Mouse (Mus musculus) myocyte (in vitro differentiated cells): ENCODE data around the gene Usp54.

Experiments
- E2F4 ChIP-seq: IDR thresholded peaks from one replicate; pipeline ENCODE4 v1.6.1; 2011; ENCODE audit warnings: mild to moderate bottlenecking, control low read depth, moderate library complexity; ENCODE audit not compliant: insufficient read depth
- MAX ChIP-seq: IDR thresholded peaks from one replicate; pipeline ENCODE4 v1.6.1; 2011; ENCODE audit warnings: low read depth, mild to moderate bottlenecking, control low read depth
- POLR2A ChIP-seq: IDR thresholded peaks from one replicate; pipeline ENCODE4 v1.6.1; 2011; ENCODE audit warnings: low read depth, mild to moderate bottlenecking, control low read depth, moderate library complexity; ENCODE audit not compliant: insufficient read length
- TCF12 ChIP-seq: IDR thresholded peaks from one replicate; pipeline ENCODE4 v1.6.1; 2011; ENCODE audit warnings: mild to moderate bottlenecking, control low read depth; ENCODE audit not compliant: poor library complexity, insufficient read depth, severe bottlenecking

DNA sequence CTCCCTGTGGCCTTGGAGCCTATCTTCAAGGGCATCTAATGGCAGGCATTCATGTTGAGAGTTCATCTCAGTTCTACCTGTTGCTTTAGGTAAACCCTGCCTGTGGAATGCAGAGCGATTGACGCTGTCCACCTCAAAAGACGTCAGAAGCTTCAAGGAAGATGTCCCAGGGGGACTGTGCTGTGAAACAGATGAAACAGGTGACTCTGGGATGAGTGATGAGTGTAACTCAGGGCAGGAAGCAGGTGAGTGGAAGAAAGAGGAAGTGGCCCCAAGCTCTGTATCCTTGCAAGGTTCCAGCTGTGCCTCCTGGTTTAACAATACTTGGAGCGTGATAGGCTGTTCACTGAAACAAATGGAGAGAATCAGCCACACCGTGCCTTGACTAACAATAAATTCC, 79.0 kb downstream of the Usp54 start:
- TF ChIP-seq POLR2A (no peak), TCF12 (no peak), MAX (no peak), E2F4 (no peak)
